Comparison of ENCODE assay signal across 8 mouse cellular contexts in the genomic region with DNA sequence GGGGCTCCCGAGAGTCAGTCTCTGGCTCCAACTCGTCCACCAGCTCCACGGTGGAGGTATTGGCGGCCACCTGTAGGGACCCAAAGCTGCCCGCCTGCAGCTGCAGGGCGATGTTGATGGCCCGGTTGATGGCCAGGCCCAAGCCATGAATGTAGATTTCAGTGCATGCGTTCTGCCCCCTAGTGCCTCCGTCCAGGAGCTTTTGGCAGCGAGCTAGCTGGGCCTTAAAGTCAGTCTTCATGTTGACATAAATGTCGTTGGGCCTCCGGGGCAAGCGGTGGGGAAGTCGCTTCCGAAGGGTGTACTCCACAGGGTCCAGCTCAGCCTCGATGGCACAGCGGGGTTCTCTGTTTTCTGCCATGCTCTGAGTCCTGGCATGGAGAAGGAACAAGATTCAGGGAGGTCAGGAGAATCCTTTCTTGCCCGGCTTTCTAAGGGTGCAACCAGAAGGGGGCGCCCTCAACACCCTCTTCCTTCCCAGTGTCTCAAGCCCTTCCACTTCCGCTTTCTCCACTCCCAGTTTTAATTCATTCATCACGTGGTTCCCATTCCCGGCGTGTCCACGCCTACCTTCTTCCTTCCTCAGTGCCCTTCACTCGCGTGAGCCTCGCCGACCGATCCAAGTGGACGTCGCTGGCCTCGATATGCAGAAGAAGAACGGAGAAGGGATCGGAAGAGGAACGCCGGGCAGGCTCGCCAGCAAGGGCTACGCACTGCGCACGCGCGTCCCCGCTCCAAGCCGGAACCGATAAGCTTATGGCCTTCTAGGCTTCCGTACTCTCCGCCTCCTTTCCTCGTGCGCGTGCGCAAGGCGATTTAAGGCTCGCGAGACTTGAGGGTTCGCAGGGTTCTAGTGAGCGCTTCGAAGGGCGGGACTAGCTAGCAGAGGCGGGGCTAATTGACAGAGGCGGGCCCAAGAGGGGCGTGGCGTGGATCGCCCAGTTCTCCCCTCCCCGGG. TPM values are rescaled to one million over a fixed set of nuclear protein-coding genes. Genes with fewer than 3 reads are reported as not detected.
DNase-seq lines count a peak whose midpoint lies in the region; ATAC-seq lines count a peak whose summit lies in the region.

Gene Pop7 (minus strand): TSS at position 810 of the 958 bp plus-strand sequence.

- peak within 1 kb of the TSS; percentile 65 for H3K4me3 ChIP-seq in lung, embryonic 16.5 days (ENCODE audit: low read length)

- peak within 1 kb of the TSS; percentile 85 for H3K4me2 ChIP-seq in lung, embryonic 16.5 days (ENCODE audit: low read depth, low read length)

- H3K36me3 ChIP-seq in lung, embryonic 16.5 days (ENCODE audit: control insufficient read depth, insufficient read depth, low read length) = no peaks in the 10 kb centered on the region

- no peaks in the 10 kb centered on the region for H3K27me3 ChIP-seq in lung, embryonic 16.5 days (ENCODE audit: control insufficient read depth, insufficient read depth, low read depth, low read length)

- H3K4me1 ChIP-seq in lung, embryonic 16.5 days (replicated peaks; ENCODE audit: control insufficient read depth, insufficient read depth, low read length) = peaks cover 11% of the 10 kb centered on the region

- H3K27ac ChIP-seq in lung, embryonic 16.5 days (ENCODE audit: low read length) = peak within 1 kb of the TSS; percentile 97

- peak; percentile 95 for DNase-seq in MEL-GATA-1-ER (ENCODE audit: extremely low read depth, low read depth)
- DNase-seq in cerebellum, adult 8-10 months = peak; percentile 100
- peak; percentile 100 for DNase-seq in forelimb bud, embryonic 11.5 days (ENCODE audit: low read depth, low spot score)
- peak; percentile 99 for DNase-seq in layer of hippocampus, adult 9-10 months (ENCODE audit: low spot score)
- DNase-seq in ovary, postnatal 10 days (ENCODE audit: low spot score) = peak; percentile 100
- DNase-seq in thymus, postnatal 10 days (ENCODE audit: low spot score in 2 of 2) = peak; percentile 100

- peak; percentile 85 to 88 for ATAC-seq in hematopoietic stem cell, adult 5-6 weeks (replicated peaks in 1 of 2; ENCODE audit: insufficient read depth in 1 of 2, low FRiP score in 2 of 2, low TSS enrichment in 1 of 2, low read depth in 1 of 2, poor library complexity in 2 of 2, severe bottlenecking in 2 of 2)
- peak; percentile 97 for ATAC-seq in lung, embryonic 16.5 days (ENCODE audit: low read depth)

- peak within 1 kb of the TSS; percentile 88 for H3K9ac ChIP-seq in lung, embryonic 16.5 days (ENCODE audit: low read length)

- no peaks in the 10 kb centered on the region for H3K9me3 ChIP-seq in lung, embryonic 16.5 days (ENCODE audit: control insufficient read depth, low read length)

- under 1% methylated on average over 63 of the region's 64 CpGs for WGBS in lung, embryonic 16.5 days

RNA-seq across cellular contexts. Expression of gene Pop7, which starts in this region (rescaled TPM):
- total RNA-seq in hematopoietic stem cell, adult 5-6 weeks (2017) = 22.0 and 22.1 TPM in 2 replicates
- 50.4 and 54.4 TPM in 2 replicates for polyA plus RNA-seq in lung, embryonic 16.5 days (2015; fragmentation: Nextera tagmentation; extraction: Ambion mirVana)

Comparison
In these comparisons a context has a peak if more than half of its experiments do, and no peak if none do; other contexts are left out.
1. Peak in every context shown above with its lines: DNase-seq, ATAC-seq, H3K4me3 ChIP-seq and H3K27ac ChIP-seq.